Mouse (Mus musculus) CH12.LX (cell line): ENCODE measurements around the gene Pmf1. TPM values are rescaled to one million over a fixed set of nuclear protein-coding genes. Genes with fewer than 3 reads are reported as not detected.

Experiments used
- DNase-seq: peaks from one replicate; pipeline ENCODE4 v3.0.0-alpha.2; 2013; ENCODE audit errors: extremely low read depth
- H3K27ac ChIP-seq: 2 replicates; pipeline ENCODE4 v1.5.1; 2012; ENCODE audit warnings: low read depth, mild to moderate bottlenecking, control low read depth, moderate library complexity; ENCODE audit not compliant: insufficient read depth
- H3K27me3 ChIP-seq: replicated peaks from 2 replicates; pipeline ENCODE3; 2012; ENCODE audit warnings: inconsistent platforms
- H3K36me3 ChIP-seq, 2 experiments: replicated peaks in 1 of 2; 2 replicates each; pipeline versions ENCODE3 to v1.6.1; 2012; ENCODE audit warnings: inconsistent platforms in 1 of 2, low read length in 1 of 2, mild to moderate bottlenecking in 1 of 2, mixed read lengths in 1 of 2, moderate library complexity in 1 of 2; ENCODE audit not compliant: control insufficient read depth in 1 of 2, insufficient read depth in 1 of 2
- H3K4me1 ChIP-seq, 2 experiments: 2 replicates each; pipeline ENCODE4 v1.6.1; 2012; ENCODE audit warnings: inconsistent platforms in 1 of 2, moderate library complexity in 1 of 2; ENCODE audit not compliant: insufficient read depth in 2 of 2, control insufficient read depth in 1 of 2
- H3K4me2 ChIP-seq: 2 replicates; pipeline ENCODE4 v1.6.1; 2012; ENCODE audit warnings: low read depth, mild to moderate bottlenecking, control low read depth; ENCODE audit not compliant: poor library complexity, insufficient read depth, severe bottlenecking
- H3K4me3 ChIP-seq, 3 experiments: fragments of 150-350 bp in 1 of 3; sonication (generic) in 1 of 3; replicated peaks in 1 of 3; 2 replicates each; pipeline versions ENCODE3 to v1.5.1; 2011 to 2012; ENCODE audit warnings: low read depth in 2 of 3, low read length in 2 of 3, mild to moderate bottlenecking in 2 of 3, moderate library complexity in 2 of 3, control low read depth in 1 of 3, improper control_type of control experiment in 1 of 3, inconsistent platforms in 1 of 3, mixed read lengths in 1 of 3; ENCODE audit not compliant: poor library complexity in 1 of 3
- H3K79me2 ChIP-seq: replicated peaks from 2 replicates; pipeline ENCODE4 v1.6.1; 2012; ENCODE audit warnings: mild to moderate bottlenecking, moderate library complexity; ENCODE audit not compliant: control insufficient read depth, poor library complexity, insufficient read depth, severe bottlenecking; ENCODE audit errors: extremely low read depth
- H3K9ac ChIP-seq: 2 replicates; pipeline ENCODE4 v1.6.1; 2012; ENCODE audit warnings: low read depth, mild to moderate bottlenecking, control low read depth, moderate library complexity; ENCODE audit not compliant: insufficient read depth
- H3K9me3 ChIP-seq: replicated peaks from 2 replicates; pipeline ENCODE3; 2012; ENCODE audit warnings: low read length, inconsistent platforms, mixed read lengths
- ELF1 ChIP-seq: IDR thresholded peaks from 2 replicates; pipeline ENCODE4 v1.6.1; 2014; ENCODE audit warnings: low read depth, mild to moderate bottlenecking, inconsistent platforms, low read length, improper control_type of control experiment
- EP300 ChIP-seq: IDR thresholded peaks from 2 replicates; pipeline ENCODE4 v1.6.1; 2011; ENCODE audit warnings: low read length, improper control_type of control experiment
- GABPA ChIP-seq: IDR thresholded peaks from 2 replicates; pipeline ENCODE4 v1.6.1; 2012; ENCODE audit warnings: low read depth, low read length, improper control_type of control experiment, inconsistent platforms; ENCODE audit not compliant: insufficient replicate concordance
- HCFC1 ChIP-seq: IDR thresholded peaks from 2 replicates; pipeline ENCODE4 v1.6.1; 2012; ENCODE audit warnings: low read depth, mild to moderate bottlenecking, inconsistent platforms, low read length, improper control_type of control experiment
- JUND ChIP-seq: conservative IDR thresholded peaks from 2 replicates; pipeline ENCODE4 v1.6.1; 2011; ENCODE audit warnings: low read depth, low read length, improper control_type of control experiment
- KAT2A ChIP-seq: IDR thresholded peaks from 2 replicates; pipeline ENCODE4 v1.6.1; 2012; ENCODE audit warnings: low read length, improper control_type of control experiment, inconsistent platforms; ENCODE audit not compliant: insufficient replicate concordance
- MAZ ChIP-seq: IDR thresholded peaks from 2 replicates; pipeline ENCODE4 v1.6.1; 2012; ENCODE audit warnings: low read depth, mild to moderate bottlenecking, inconsistent platforms, low read length, improper control_type of control experiment, moderate library complexity
- MEF2A ChIP-seq: IDR thresholded peaks from 2 replicates; pipeline ENCODE4 v1.6.1; 2014; ENCODE audit warnings: low read depth, mild to moderate bottlenecking, inconsistent platforms, low read length, improper control_type of control experiment, borderline replicate concordance
- MYC ChIP-seq: IDR thresholded peaks from 2 replicates; pipeline ENCODE4 v1.6.1; 2011; ENCODE audit warnings: low read depth, mild to moderate bottlenecking, improper control_type of control experiment, low read length
- PAX5 ChIP-seq: IDR thresholded peaks from 2 replicates; pipeline ENCODE4 v1.6.1; 2012; ENCODE audit warnings: low read length, inconsistent platforms, mixed read lengths
- POLR2AphosphoS2 ChIP-seq: IDR thresholded peaks from 2 replicates; pipeline ENCODE4 v1.6.1; 2011; ENCODE audit warnings: low read depth, low read length, improper control_type of control experiment
- SIN3A ChIP-seq: IDR thresholded peaks from 2 replicates; pipeline ENCODE4 v1.6.1; 2012; ENCODE audit warnings: low read length, improper control_type of control experiment, inconsistent platforms
- TBP ChIP-seq: conservative IDR thresholded peaks from 2 replicates; pipeline ENCODE4 v1.6.1; 2011; ENCODE audit warnings: low read depth, low read length, improper control_type of control experiment
- TCF12 ChIP-seq: IDR thresholded peaks from 2 replicates; pipeline ENCODE4 v1.6.1; 2014; ENCODE audit warnings: low read depth, mild to moderate bottlenecking, inconsistent platforms, low read length, improper control_type of control experiment
- UBTF ChIP-seq: IDR thresholded peaks from 2 replicates; pipeline ENCODE4 v1.6.1; 2012; ENCODE audit warnings: low read depth, mild to moderate bottlenecking, inconsistent platforms, low read length, improper control_type of control experiment, moderate library complexity
- ZC3H11A ChIP-seq: IDR thresholded peaks from 2 replicates; pipeline ENCODE4 v1.6.1; 2012; ENCODE audit warnings: low read depth, mild to moderate bottlenecking, inconsistent platforms, low read length, improper control_type of control experiment
- dilution Hi-C: fragments of 300-500 bp; cut with MboI; formaldehyde crosslinking; loops from 2 replicates; pipeline ENCODE4 v1.14.3; 2020; ENCODE audit warnings: low sequenced_read_pairs; ENCODE audit not compliant: extremely low pct_unique_long_range_greater_than_20kb, extremely low pct_ligation_motif_present
- in situ Hi-C: fragments of 300-500 bp; cut with MboI; formaldehyde crosslinking; loops from 3 replicates; pipeline ENCODE4 v1.14.3; 2019; ENCODE audit warnings: low sequenced_read_pairs, low pct_ligation_motif_present, low pct_unique_long_range_greater_than_20kb, mixed read lengths
- polyA plus RNA-seq: library from polyadenylated mRNA; unstranded; fragments of >175 nt; gene quantifications from 2 replicates; pipeline ENCODE4 v1.2.1, GENCODE M21; 2012; ENCODE audit warnings: low read depth; ENCODE audit not compliant: insufficient read length
- total RNA-seq, 2 experiments: library from RNA; depleted of rRNA; stranded (reverse); fragments of 300-350 nt in 1 of 2; fragments of >200 nt in 1 of 2; gene quantifications; 2 replicates each; pipeline ENCODE4 v1.2.3; 2012 to 2014

Pmf1 gene
- total and polyA plus RNA-seq, 3 experiments, result 99.9 to 144 (median 104) TPM

GRCm38 (mm10) chr3:88395288-88395687 lies 14.8 kb downstream of the Pmf1 start:
- no peaks in the 10 kb centered on the region for H3K27me3 ChIP-seq
- H3K4me2 ChIP-seq, result no peak overlapping the region
- DNase-seq, result peak; percentile 65
- peak overlapping the region in 2 of 3 experiments; percentile 4 to 38 for H3K4me3 ChIP-seq
- TF ChIP-seq MYC (0 out of 2 replicates have a peak, but pooled peaks have one; percentile 19), UBTF (no peak), HCFC1 (no peak), TCF12 (0 out of 2 replicates have a peak, but pooled peaks have one; percentile 36), POLR2AphosphoS2 (no peak)
- in situ Hi-C loops (no loop called here), dilution Hi-C loops (no loop called here)
- no peak overlapping the region for H3K27ac ChIP-seq
- H3K79me2 ChIP-seq, result no peaks in the 10 kb centered on the region
- peaks cover 5% of the 10 kb centered on the region for H3K9me3 ChIP-seq
- no peak overlapping the region for H3K9ac ChIP-seq
- H3K4me1 ChIP-seq, result peaks cover 13 to 40% of the 10 kb centered on the region in 2 experiments
- H3K36me3 ChIP-seq, result peaks cover 23 to 88% of the 10 kb centered on the region in 2 experiments

GRCm38 (mm10) chr3:88393776-88394375 lies 16.3 kb downstream of the Pmf1 start:
- Histone ChIP-seq H3K4me3 (no peak overlapping the region), H3K9ac (no peak overlapping the region), H3K27ac (no peak overlapping the region), H3K27me3 (no peaks in the 10 kb centered on the region), H3K79me2 (no peaks in the 10 kb centered on the region), H3K36me3 (peaks cover 22 to 82% of the 10 kb centered on the region in 2 experiments), H3K9me3 (peaks cover 5% of the 10 kb centered on the region), H3K4me1 (peaks cover 13 to 37% of the 10 kb centered on the region in 2 experiments), H3K4me2 (no peak overlapping the region)
- in situ Hi-C loops, result no loop called here
- dilution Hi-C loops, result no loop called here
- DNase-seq, result no peak
- TF ChIP-seq PAX5 (no peak), SIN3A (no peak), JUND (no peak), EP300 (no peak), GABPA (no peak), UBTF (no peak), ELF1 (no peak), KAT2A (no peak), MAZ (no peak), TBP (no peak), MEF2A (no peak), ZC3H11A (no peak)
